Mouse (Mus musculus) MEL (cell line): Measurements from ENCODE around the gene Orai1.

Source experiments
- ELF1 ChIP-seq: IDR thresholded peaks from 2 replicates; pipeline ENCODE4 v1.6.1; 2014; ENCODE audit warnings: low read depth, mild to moderate bottlenecking, inconsistent platforms, low read length, improper control_type of control experiment, moderate library complexity
- ETS1 ChIP-seq: IDR thresholded peaks from 2 replicates; pipeline ENCODE4 v1.6.1; 2012; ENCODE audit warnings: low read depth, mild to moderate bottlenecking, inconsistent platforms, low read length, improper control_type of control experiment, moderate library complexity
- MAFK ChIP-seq: IDR thresholded peaks from 2 replicates; pipeline ENCODE4 v1.6.1; 2011; ENCODE audit warnings: low read depth, mild to moderate bottlenecking, low read length, improper control_type of control experiment, borderline replicate concordance
- MEF2A ChIP-seq: IDR thresholded peaks from 2 replicates; pipeline ENCODE4 v1.6.1; 2014; ENCODE audit warnings: low read depth, mild to moderate bottlenecking, inconsistent platforms, low read length, improper control_type of control experiment; ENCODE audit not compliant: poor library complexity, insufficient replicate concordance, severe bottlenecking; ENCODE audit errors: extremely low read depth
- MXI1 ChIP-seq: IDR thresholded peaks from 2 replicates; pipeline ENCODE4 v1.6.1; 2011; ENCODE audit warnings: mild to moderate bottlenecking, low read depth, low read length, improper control_type of control experiment
- ZMIZ1 ChIP-seq: IDR thresholded peaks from 2 replicates; pipeline ENCODE4 v1.6.1; 2012; ENCODE audit warnings: low read depth, mild to moderate bottlenecking, inconsistent platforms, low read length, improper control_type of control experiment, moderate library complexity

DNA sequence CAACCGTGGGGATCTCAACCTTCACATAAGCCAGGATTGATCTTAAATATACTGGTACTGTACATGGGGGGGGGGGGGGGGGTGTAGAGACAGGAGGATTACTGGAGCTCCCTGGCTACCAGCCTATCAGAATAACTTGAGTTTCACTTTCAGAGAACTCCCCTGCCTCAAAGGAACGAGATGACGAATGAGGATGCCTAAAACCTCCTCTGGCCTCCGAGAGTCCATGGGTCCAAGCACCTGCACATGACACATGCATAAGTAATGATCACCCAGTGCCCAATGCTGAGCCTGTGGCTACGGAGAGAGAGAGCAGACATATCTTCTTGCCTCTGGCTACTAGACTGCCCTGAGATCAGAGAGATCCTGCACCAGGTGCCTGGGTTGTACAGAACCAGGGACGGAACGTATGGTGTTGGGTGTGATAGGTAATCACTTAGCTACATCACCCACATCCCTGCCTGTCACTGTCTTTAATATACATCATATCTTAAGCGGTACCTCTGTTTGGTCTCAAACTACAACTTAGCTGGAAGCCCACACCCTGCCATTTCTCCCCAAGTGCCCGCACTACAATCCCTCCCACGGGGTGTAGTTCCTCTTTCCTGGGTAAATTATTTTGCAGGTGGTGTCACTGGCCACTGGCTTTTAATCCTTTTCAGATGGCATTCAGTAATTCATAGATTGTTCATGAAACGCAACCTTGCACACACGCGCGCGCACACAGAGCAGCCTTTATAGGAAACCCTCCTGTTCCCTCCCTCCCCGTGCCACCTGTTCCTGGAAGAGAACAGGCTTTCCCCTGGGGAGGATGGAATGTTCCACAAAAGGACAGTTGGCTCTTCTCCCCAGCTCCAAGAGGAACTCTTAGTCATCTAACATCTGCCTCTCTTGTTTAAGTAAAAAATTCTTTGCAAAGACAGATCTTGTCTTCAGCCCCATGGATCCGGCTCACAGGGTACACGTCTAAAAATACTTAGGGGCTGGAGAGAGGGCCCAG lies 17.4 kb upstream of the Orai1 start:
- TF ChIP-seq ELF1 (no peak), MXI1 (no peak), MEF2A (no peak), MAFK (no peak), ZMIZ1 (no peak), ETS1 (no peak)
